Mouse (Mus musculus): Measurements from ENCODE around the gene Dpt. TPM values are rescaled to one million over a fixed set of nuclear protein-coding genes. Genes with fewer than 3 reads are reported as not detected.
"Not testable (repeated sequence)": the region's sequence is repeated elsewhere in the genome, so short reads cannot be mapped to it uniquely, and the experiment has no call there.

The Dpt gene
- polyA plus RNA-seq, 1 experiment from 2014 or later: 0.57 TPM

DNA sequence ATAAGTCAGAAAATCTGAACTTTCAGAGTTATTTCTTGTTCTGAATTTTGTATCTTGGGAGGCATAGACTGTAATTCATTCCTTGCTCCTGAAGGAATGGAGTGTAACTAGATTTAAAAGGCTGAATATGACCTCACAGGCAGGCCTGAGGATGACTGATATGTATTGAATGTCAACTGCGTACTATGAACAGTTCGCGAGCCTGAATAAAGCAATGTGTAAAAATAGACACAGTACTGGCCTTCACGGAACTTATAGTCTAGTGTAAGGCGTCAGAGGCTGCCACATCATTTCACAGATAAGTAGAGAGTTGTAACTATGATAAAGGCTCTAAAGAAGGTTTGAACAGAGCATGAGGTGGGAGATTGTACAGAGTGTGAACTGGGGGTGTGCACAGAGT, 10.3 kb upstream of the Dpt start:
- no peaks in the 10 kb centered on the region for H3K27me3 ChIP-seq (replicated peaks; ENCODE audit: control insufficient read depth, insufficient read depth, low read length)
- no peak overlapping the region for H3K9ac ChIP-seq (ENCODE audit: low read length)
- DNase-seq (ENCODE audit: low spot score): no peak
- no peak overlapping the region for H3K4me2 ChIP-seq (ENCODE audit: low read length)
- H3K4me1 ChIP-seq (replicated peaks; ENCODE audit: control insufficient read depth, insufficient read depth, low read length): 0 out of 2 replicates have a peak, but pooled peaks cover 2% of the 10 kb centered on the region
- WGBS: 82% methylated on average over 5 of the region's 5 CpGs
- no peaks in the 10 kb centered on the region for H3K36me3 ChIP-seq (ENCODE audit: control insufficient read depth, insufficient read depth, low read length)
- H3K9me3 ChIP-seq (ENCODE audit: control insufficient read depth, low read length): no peaks in the 10 kb centered on the region
- ATAC-seq (replicated peaks; ENCODE audit: low FRiP score, low TSS enrichment, low read depth): no peak
- H3K4me3 ChIP-seq (ENCODE audit: low read depth, low read length): no peak overlapping the region
- no peak overlapping the region for H3K27ac ChIP-seq (ENCODE audit: low read depth)

DNA sequence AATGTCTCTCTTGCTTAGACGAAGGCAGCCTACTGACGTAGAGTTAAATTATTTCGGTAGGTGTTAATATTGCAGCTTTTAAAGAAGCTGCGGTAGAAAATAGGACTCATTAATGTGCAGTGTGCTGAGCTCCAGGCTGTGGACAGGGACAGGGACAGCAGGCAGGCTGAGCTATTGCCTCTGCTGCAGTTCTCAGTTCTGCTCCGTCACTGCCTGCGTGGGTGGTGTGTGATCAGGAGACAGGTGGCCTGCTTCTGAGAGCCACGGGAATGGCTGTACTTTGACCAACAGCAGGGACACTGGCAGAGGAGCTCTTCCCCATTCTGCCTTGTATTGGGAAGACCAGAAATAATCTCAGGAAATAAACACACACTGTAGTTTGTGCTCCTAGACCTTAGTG, 8.7 kb upstream of the Dpt start:
- Histone ChIP-seq H3K27me3 (replicated peaks; ENCODE audit: control insufficient read depth, insufficient read depth, low read length) (no peaks in the 10 kb centered on the region), H3K9ac (ENCODE audit: low read length) (no peak overlapping the region), H3K36me3 (ENCODE audit: control insufficient read depth, insufficient read depth, low read length) (no peaks in the 10 kb centered on the region), H3K9me3 (ENCODE audit: control insufficient read depth, low read length) (no peaks in the 10 kb centered on the region), H3K4me3 (ENCODE audit: low read depth, low read length) (no peak overlapping the region), H3K4me1 (replicated peaks; ENCODE audit: control insufficient read depth, insufficient read depth, low read length) (no peaks in the 10 kb centered on the region), H3K4me2 (ENCODE audit: low read length) (no peak overlapping the region), H3K27ac (ENCODE audit: low read depth) (no peak overlapping the region)
- DNase-seq (ENCODE audit: low spot score) (no peak), ATAC-seq (replicated peaks; ENCODE audit: low FRiP score, low TSS enrichment, low read depth) (no peak)
- 58% methylated on average over 7 of the region's 7 CpGs for WGBS

DNA sequence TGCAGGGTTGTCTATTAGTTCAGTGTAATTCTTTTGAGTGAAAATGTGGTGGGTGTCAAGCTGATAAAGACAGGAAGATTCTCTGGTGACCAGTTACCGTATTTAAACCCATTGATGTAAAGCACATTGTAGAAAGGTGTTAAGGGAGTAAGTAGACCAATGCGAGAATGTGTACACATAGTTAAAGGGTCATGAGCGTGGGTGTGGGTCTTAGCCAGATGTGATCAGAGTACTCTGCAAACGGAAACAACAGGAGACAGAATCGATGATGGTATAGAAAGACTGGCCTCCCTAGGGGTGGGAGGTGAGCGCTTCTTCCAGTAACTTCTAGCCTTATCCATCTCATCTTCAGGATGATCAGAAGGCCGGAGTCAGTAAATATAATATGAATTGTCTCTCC, 8.2 kb upstream of the Dpt start:
- no peaks in the 10 kb centered on the region for H3K9me3 ChIP-seq (ENCODE audit: control insufficient read depth, low read length)
- H3K36me3 ChIP-seq (ENCODE audit: control insufficient read depth, insufficient read depth, low read length): no peaks in the 10 kb centered on the region
- H3K4me2 ChIP-seq (ENCODE audit: low read length): no peak overlapping the region
- H3K27ac ChIP-seq (ENCODE audit: low read depth): no peak overlapping the region
- no peaks in the 10 kb centered on the region for H3K4me1 ChIP-seq (replicated peaks; ENCODE audit: control insufficient read depth, insufficient read depth, low read length)
- H3K4me3 ChIP-seq (ENCODE audit: low read depth, low read length): no peak overlapping the region
- DNase-seq (ENCODE audit: low spot score) (no peak), ATAC-seq (replicated peaks; ENCODE audit: low FRiP score, low TSS enrichment, low read depth) (no peak)
- H3K27me3 ChIP-seq (replicated peaks; ENCODE audit: control insufficient read depth, insufficient read depth, low read length): no peaks in the 10 kb centered on the region
- H3K9ac ChIP-seq (ENCODE audit: low read length): no peak overlapping the region
- 90% methylated on average over 7 of the region's 7 CpGs for WGBS

DNA sequence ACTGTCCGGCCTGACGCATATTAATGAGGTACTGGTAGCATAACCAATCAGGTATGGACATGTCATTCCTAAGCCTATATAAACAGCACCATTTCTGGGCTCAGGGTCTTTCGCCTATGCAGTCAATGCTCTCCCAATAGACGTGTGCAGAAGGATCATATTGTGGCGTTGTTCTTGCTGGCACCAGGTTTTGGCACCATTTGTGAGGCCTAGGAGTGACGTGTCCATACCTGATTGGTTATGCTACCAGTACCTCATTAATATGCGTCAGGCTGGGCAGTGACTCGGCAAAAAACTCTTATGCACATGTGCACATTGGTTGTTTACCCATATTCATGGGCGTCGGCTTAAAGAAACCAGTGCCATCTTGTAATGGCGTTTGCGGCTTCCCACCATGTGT, 6.1 kb upstream of the Dpt start:
- not testable (repeated sequence) for H3K27ac ChIP-seq (ENCODE audit: low read depth); H3K9ac ChIP-seq (ENCODE audit: low read length); H3K4me3 ChIP-seq (ENCODE audit: low read depth, low read length); H3K27me3 ChIP-seq (replicated peaks; ENCODE audit: control insufficient read depth, insufficient read depth, low read length); ATAC-seq (replicated peaks; ENCODE audit: low FRiP score, low TSS enrichment, low read depth); H3K4me2 ChIP-seq (ENCODE audit: low read length); DNase-seq (ENCODE audit: low spot score); H3K36me3 ChIP-seq (ENCODE audit: control insufficient read depth, insufficient read depth, low read length); H3K9me3 ChIP-seq (ENCODE audit: control insufficient read depth, low read length); H3K4me1 ChIP-seq (replicated peaks; ENCODE audit: control insufficient read depth, insufficient read depth, low read length)
- WGBS: 95% methylated on average over 12 of the region's 12 CpGs

DNA sequence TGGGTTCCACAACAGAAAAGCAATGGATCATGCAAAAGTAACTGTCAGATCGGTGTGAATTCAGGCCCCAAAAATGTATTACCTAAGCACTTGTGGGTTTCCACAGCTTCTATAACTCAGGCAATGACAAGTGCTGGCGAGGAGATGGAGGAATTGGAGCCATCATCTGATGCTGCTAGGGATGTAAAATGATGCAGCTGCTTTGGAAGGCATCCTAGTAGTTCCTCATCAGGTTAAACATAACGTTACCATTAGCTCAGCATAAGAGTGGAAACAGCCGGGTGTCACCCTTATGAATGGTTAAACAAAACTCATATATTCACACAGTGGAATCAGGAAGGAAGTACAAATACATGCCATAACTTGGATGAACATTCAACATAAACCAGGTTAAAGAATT, 3.4 kb upstream of the Dpt start:
- H3K9ac ChIP-seq (ENCODE audit: low read length): no peak overlapping the region
- H3K4me3 ChIP-seq (ENCODE audit: low read depth, low read length): no peak overlapping the region
- no peaks in the 10 kb centered on the region for H3K36me3 ChIP-seq (ENCODE audit: control insufficient read depth, insufficient read depth, low read length)
- no peak overlapping the region for H3K4me2 ChIP-seq (ENCODE audit: low read length)
- 50% methylated on average over 4 of the region's 4 CpGs for WGBS
- ATAC-seq (replicated peaks; ENCODE audit: low FRiP score, low TSS enrichment, low read depth) (peak; percentile 74; the same call in 1 of the 2 replicates), DNase-seq (ENCODE audit: low spot score) (no peak)
- H3K27ac ChIP-seq (ENCODE audit: low read depth): 0 out of 2 replicates have a peak overlapping the region, but pooled peaks have one; percentile 13
- no peaks in the 10 kb centered on the region for H3K4me1 ChIP-seq (replicated peaks; ENCODE audit: control insufficient read depth, insufficient read depth, low read length)
- H3K9me3 ChIP-seq (ENCODE audit: control insufficient read depth, low read length): no peaks in the 10 kb centered on the region
- no peaks in the 10 kb centered on the region for H3K27me3 ChIP-seq (replicated peaks; ENCODE audit: control insufficient read depth, insufficient read depth, low read length)

DNA sequence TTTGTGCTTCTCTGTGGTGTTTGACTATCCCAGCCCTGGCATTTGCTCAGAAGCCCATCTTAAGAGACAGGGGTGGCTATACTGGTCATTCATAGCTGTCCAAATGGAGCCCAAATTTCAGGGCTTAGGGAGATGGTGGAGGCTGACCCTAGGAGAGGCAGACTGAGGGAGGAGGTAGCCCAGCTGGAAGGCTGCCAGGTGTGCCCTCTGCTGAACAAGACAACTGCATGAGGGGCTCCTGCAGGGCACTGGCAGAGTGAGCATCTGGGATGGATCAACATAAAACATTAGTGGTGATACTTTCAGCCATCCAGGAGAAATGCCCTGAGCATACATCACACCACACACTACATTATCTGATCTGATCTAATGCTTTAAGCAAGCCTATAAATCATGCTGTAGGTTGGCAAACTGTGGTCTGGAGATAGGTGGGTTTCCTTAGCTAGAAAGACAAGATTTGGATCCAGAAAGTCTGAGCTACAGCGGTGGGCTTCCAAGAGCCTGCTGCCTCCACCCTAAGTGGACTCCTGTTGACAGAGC, 1.4 kb downstream of the Dpt start:
- ATAC-seq (replicated peaks; ENCODE audit: low FRiP score, low TSS enrichment, low read depth) (no peak), DNase-seq (ENCODE audit: low spot score) (no peak)
- H3K9ac ChIP-seq (ENCODE audit: low read length): no peak overlapping the region
- WGBS: 41% methylated on average over 1 of the region's 1 CpGs
- H3K27ac ChIP-seq (ENCODE audit: low read depth): no peak overlapping the region
- H3K36me3 ChIP-seq (ENCODE audit: control insufficient read depth, insufficient read depth, low read length): no peaks in the 10 kb centered on the region
- H3K27me3 ChIP-seq (replicated peaks; ENCODE audit: control insufficient read depth, insufficient read depth, low read length): no peaks in the 10 kb centered on the region
- no peaks in the 10 kb centered on the region for H3K9me3 ChIP-seq (ENCODE audit: control insufficient read depth, low read length)
- H3K4me1 ChIP-seq (replicated peaks; ENCODE audit: control insufficient read depth, insufficient read depth, low read length): no peaks in the 10 kb centered on the region
- no peak overlapping the region for H3K4me2 ChIP-seq (ENCODE audit: low read length)
- H3K4me3 ChIP-seq (ENCODE audit: low read depth, low read length): no peak overlapping the region

DNA sequence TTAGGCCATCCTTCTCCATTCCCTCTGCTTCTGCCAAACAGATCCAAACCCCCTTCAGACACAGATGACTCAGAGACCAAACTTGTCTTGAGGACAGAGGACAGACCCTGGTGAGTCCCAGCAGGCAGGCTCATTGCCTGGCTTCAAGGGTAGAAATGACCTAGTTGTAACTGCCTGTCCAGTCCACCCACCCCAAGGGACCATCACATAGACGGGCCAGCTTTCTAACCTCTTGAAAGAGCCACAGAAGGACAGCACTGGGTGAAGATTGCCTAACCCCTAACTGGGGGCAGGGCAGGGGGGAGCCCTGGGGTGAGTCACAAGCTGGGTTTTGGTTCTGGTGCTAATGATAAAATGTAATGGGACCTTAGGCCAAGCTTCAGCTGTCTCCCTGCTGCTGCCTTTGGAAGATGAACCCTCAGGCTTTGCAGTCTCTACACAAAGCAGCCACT, 2.1 kb downstream of the Dpt start:
- Histone ChIP-seq H3K27me3 (replicated peaks; ENCODE audit: control insufficient read depth, insufficient read depth, low read length) (no peaks in the 10 kb centered on the region), H3K27ac (ENCODE audit: low read depth) (no peak overlapping the region), H3K4me1 (replicated peaks; ENCODE audit: control insufficient read depth, insufficient read depth, low read length) (no peaks in the 10 kb centered on the region), H3K36me3 (ENCODE audit: control insufficient read depth, insufficient read depth, low read length) (no peaks in the 10 kb centered on the region), H3K4me2 (ENCODE audit: low read length) (no peak overlapping the region), H3K9ac (ENCODE audit: low read length) (no peak overlapping the region), H3K4me3 (ENCODE audit: low read depth, low read length) (no peak overlapping the region), H3K9me3 (ENCODE audit: control insufficient read depth, low read length) (no peaks in the 10 kb centered on the region)
- no peak for DNase-seq (ENCODE audit: low spot score)
- no peak for ATAC-seq (replicated peaks; ENCODE audit: low FRiP score, low TSS enrichment, low read depth)
- WGBS: 40% methylated on average over 1 of the region's 1 CpGs

DNA sequence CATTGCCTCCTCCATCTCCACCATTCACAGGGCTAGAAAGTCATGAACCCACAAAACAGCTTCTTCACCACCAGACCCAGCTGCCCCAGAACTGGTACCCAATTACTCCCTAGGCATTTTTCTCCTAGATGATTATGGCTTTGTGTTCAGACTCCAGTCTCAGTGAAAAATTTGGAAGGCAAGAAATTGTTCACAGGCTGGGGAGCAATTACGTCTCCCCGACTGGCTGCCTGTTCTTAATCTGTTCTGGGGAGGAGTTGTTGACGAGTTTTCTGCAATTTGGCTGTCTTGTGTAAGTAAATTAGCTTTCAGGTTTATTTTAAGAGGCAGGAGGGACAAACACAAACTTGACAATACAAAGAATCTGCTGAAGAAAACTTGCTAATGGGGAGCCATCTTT, 2.7 kb downstream of the Dpt start:
- Histone ChIP-seq H3K9me3 (ENCODE audit: control insufficient read depth, low read length) (no peaks in the 10 kb centered on the region), H3K36me3 (ENCODE audit: control insufficient read depth, insufficient read depth, low read length) (no peaks in the 10 kb centered on the region), H3K27me3 (replicated peaks; ENCODE audit: control insufficient read depth, insufficient read depth, low read length) (no peaks in the 10 kb centered on the region), H3K9ac (ENCODE audit: low read length) (no peak overlapping the region), H3K27ac (ENCODE audit: low read depth) (no peak overlapping the region), H3K4me3 (ENCODE audit: low read depth, low read length) (no peak overlapping the region), H3K4me2 (ENCODE audit: low read length) (no peak overlapping the region), H3K4me1 (replicated peaks; ENCODE audit: control insufficient read depth, insufficient read depth, low read length) (no peaks in the 10 kb centered on the region)
- 72% methylated on average over 3 of the region's 3 CpGs for WGBS
- ATAC-seq (replicated peaks; ENCODE audit: low FRiP score, low TSS enrichment, low read depth): no peak
- no peak for DNase-seq (ENCODE audit: low spot score)

DNA sequence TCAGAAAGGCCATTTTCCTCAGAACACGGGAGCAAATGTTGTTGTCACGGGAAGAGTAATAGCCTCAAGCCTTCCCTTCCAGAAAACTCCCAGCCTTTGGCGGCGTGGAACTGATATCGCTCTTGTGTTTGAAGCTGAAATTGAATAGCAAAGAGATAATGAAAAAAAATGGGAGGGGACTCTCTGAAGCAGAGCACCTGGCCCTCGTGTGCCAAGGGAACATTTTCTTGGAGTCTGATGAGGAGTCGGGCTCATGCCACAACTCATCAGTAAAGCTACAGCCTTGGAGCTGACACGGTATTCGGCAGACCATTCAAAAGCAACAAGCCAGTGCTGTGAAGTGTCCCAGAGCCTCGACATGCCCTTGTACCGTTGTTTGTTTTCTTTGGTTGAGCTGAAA, 7.8 kb downstream of the Dpt start:
- DNase-seq (ENCODE audit: low spot score): no peak
- ATAC-seq (replicated peaks; ENCODE audit: low FRiP score, low TSS enrichment, low read depth): no peak

More for the DNA sequence above, 7.8 kb downstream of the Dpt start:
- H3K9ac ChIP-seq (ENCODE audit: low read length): no peak overlapping the region
- 0 out of 2 replicates have a peak, but pooled peaks cover 2% of the 10 kb centered on the region for H3K9me3 ChIP-seq (ENCODE audit: control insufficient read depth, low read length)
- no peaks in the 10 kb centered on the region for H3K36me3 ChIP-seq (ENCODE audit: control insufficient read depth, insufficient read depth, low read length)
- H3K4me1 ChIP-seq (replicated peaks; ENCODE audit: control insufficient read depth, insufficient read depth, low read length): no peaks in the 10 kb centered on the region
- H3K4me3 ChIP-seq (ENCODE audit: low read depth, low read length): no peak overlapping the region
- WGBS: 49% methylated on average over 11 of the region's 11 CpGs
- H3K27me3 ChIP-seq (replicated peaks; ENCODE audit: control insufficient read depth, insufficient read depth, low read length): no peaks in the 10 kb centered on the region
- H3K4me2 ChIP-seq (ENCODE audit: low read length): no peak overlapping the region
- H3K27ac ChIP-seq (ENCODE audit: low read depth): no peak overlapping the region

Measured in intestine, embryonic 14.5 days (tissue).